In the genomic region with DNA sequence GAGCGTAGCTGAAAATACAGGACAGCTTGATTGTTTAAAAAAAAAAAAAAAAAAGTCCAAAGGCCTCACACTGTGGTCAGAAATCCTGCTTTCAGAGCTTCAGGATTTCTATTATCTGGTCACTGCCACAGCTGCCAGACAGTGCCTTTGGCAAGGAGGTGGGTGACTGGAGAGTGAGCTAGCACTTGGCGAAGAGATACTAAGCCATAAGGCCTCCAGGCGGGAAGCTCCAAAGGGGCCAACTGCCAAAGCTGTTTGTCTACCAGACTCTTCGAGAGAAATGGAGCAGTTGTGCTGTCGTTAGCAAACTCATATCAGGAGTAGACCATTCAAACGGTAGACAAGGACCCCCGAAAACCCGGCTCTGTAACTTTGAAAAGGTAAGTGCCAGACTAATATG, we compare ENCODE assay signal across 10 mouse cellular contexts. TPM values are rescaled to one million over a fixed set of nuclear protein-coding genes. Genes with fewer than 3 reads are reported as not detected.
DNase-seq lines count a peak whose midpoint lies in the region; ATAC-seq and TF ChIP-seq lines count a peak whose summit lies in the region.
"Had no signal": no experiment of that assay in that cellular context is flagged by ENCODE, and none has a peak within 500 bp of the region (broad histone marks: within the 10 kb centered on the region; RNA-seq: fewer than 3 reads in every experiment).

No protein-coding gene starts in this region.

- H3K27ac ChIP-seq in forebrain, postnatal 0 days (ENCODE audit: low read depth, low read length) = no peak overlapping the region
- no peak overlapping the region for H3K27ac ChIP-seq in forebrain, embryonic 13.5 days
- no peak overlapping the region for H3K27ac ChIP-seq in lung, embryonic 16.5 days (ENCODE audit: low read length)
- H3K27ac ChIP-seq: embryonic facial prominence, embryonic 15.5 days had no signal

- peak; percentile 71 for DNase-seq in forebrain, postnatal 0 days
- no peak for DNase-seq in lung, postnatal 25 days (ENCODE audit: low spot score)
- peak; percentile 86 for DNase-seq in cerebellum, adult 8-10 months
- DNase-seq in lung, postnatal 14 days = peak; percentile 33
- no peak for DNase-seq in B cell, adult 2 months
- DNase-seq in adrenal gland, postnatal 14 days = no peak
- DNase-seq: right cerebral cortex, postnatal 25 days had no signal

- no peak overlapping the region for H3K4me3 ChIP-seq in forebrain, postnatal 0 days (ENCODE audit: low read depth, low read length)
- H3K4me3 ChIP-seq in forebrain, embryonic 13.5 days = no peak overlapping the region
- H3K4me3 ChIP-seq in lung, embryonic 16.5 days (ENCODE audit: low read length) = no peak overlapping the region
- H3K4me3 ChIP-seq: embryonic facial prominence, embryonic 15.5 days had no signal

- no peak for ATAC-seq in forebrain, postnatal 0 days
- no peak for ATAC-seq in forebrain, embryonic 13.5 days
- no peak for ATAC-seq in lung, embryonic 16.5 days (ENCODE audit: low read depth)

- H3K36me3 ChIP-seq in forebrain, postnatal 0 days (ENCODE audit: insufficient read depth) = no peaks in the 10 kb centered on the region
- H3K36me3 ChIP-seq in forebrain, embryonic 13.5 days (ENCODE audit: poor library complexity, severe bottlenecking) = no peaks in the 10 kb centered on the region
- no peaks in the 10 kb centered on the region for H3K36me3 ChIP-seq in lung, embryonic 16.5 days (ENCODE audit: control insufficient read depth, insufficient read depth, low read length)
- H3K36me3 ChIP-seq: embryonic facial prominence, embryonic 15.5 days had no signal

- WGBS in forebrain, postnatal 0 days = 51% methylated on average over 8 of the region's 8 CpGs
- WGBS in forebrain, embryonic 13.5 days = 72% methylated on average over 8 of the region's 8 CpGs
- WGBS in lung, embryonic 16.5 days = 58% methylated on average over 8 of the region's 8 CpGs

- peaks cover 10% of the 10 kb centered on the region; the same call in 1 of the 2 replicates for H3K4me1 ChIP-seq in forebrain, postnatal 0 days (ENCODE audit: insufficient read depth)
- H3K4me1 ChIP-seq in forebrain, embryonic 13.5 days = peaks cover 22% of the 10 kb centered on the region
- H3K4me1 ChIP-seq in lung, embryonic 16.5 days (replicated peaks; ENCODE audit: control insufficient read depth, insufficient read depth, low read length) = peaks cover 27% of the 10 kb centered on the region

- no peak overlapping the region; the same call in 1 of the 2 replicates for H3K4me2 ChIP-seq in forebrain, postnatal 0 days (ENCODE audit: low read depth)
- H3K4me2 ChIP-seq in forebrain, embryonic 13.5 days = no peak overlapping the region
- H3K4me2 ChIP-seq in lung, embryonic 16.5 days (ENCODE audit: low read depth, low read length) = peak overlapping the region; percentile 12; the same call in 1 of the 2 replicates
- H3K4me2 ChIP-seq: embryonic facial prominence, embryonic 15.5 days had no signal

- no peaks in the 10 kb centered on the region for H3K9me3 ChIP-seq in forebrain, postnatal 0 days (ENCODE audit: low read length)
- H3K9me3 ChIP-seq in forebrain, embryonic 13.5 days (replicated peaks) = no peaks in the 10 kb centered on the region
- H3K9me3 ChIP-seq in lung, embryonic 16.5 days (ENCODE audit: control insufficient read depth, low read length) = no peaks in the 10 kb centered on the region
- H3K9me3 ChIP-seq: embryonic facial prominence, embryonic 15.5 days had no signal

- no peaks in the 10 kb centered on the region for H3K27me3 ChIP-seq in forebrain, postnatal 0 days (ENCODE audit: insufficient read depth, low read length)
- H3K27me3 ChIP-seq in forebrain, embryonic 13.5 days = no peaks in the 10 kb centered on the region
- H3K27me3 ChIP-seq in lung, embryonic 16.5 days (ENCODE audit: control insufficient read depth, insufficient read depth, low read depth, low read length) = no peaks in the 10 kb centered on the region
- H3K27me3 ChIP-seq: embryonic facial prominence, embryonic 15.5 days had no signal

- no peak overlapping the region for H3K9ac ChIP-seq in forebrain, postnatal 0 days
- H3K9ac ChIP-seq in forebrain, embryonic 13.5 days = no peak overlapping the region
- no peak overlapping the region for H3K9ac ChIP-seq in lung, embryonic 16.5 days (ENCODE audit: low read length)
- H3K9ac ChIP-seq: embryonic facial prominence, embryonic 15.5 days had no signal

- no peak for TF ChIP-seq CTCF in forebrain, postnatal 0 days (IDR thresholded peaks at IDR 0.05; ENCODE audit: low read depth)

RNA-seq across cellular contexts. Expression of gene Ankrd44, which starts 3.5 kb away (rescaled TPM):
- 47.2 and 88.1 TPM in 2 replicates for total RNA-seq in forebrain, postnatal 0 days (2014; rRNA removed)
- polyA plus RNA-seq in forebrain, postnatal 0 days (2015; fragmentation: Nextera tagmentation; extraction: Ambion mirVana) = 7.2 and 12.8 TPM in 2 replicates
- polyA plus RNA-seq in forebrain, embryonic 13.5 days (2015; fragmentation: Nextera tagmentation; extraction: Ambion mirVana) = 15.7 and 16.6 TPM in 2 replicates
- polyA plus RNA-seq in lung, embryonic 16.5 days (2015; fragmentation: Nextera tagmentation; extraction: Ambion mirVana) = 19.5 and 25.6 TPM in 2 replicates
- total RNA-seq in adrenal gland, postnatal 14 days (2021) = 20.5 and 36.5 TPM in 2 replicates

Comparison
In these comparisons a context has a peak if more than half of its experiments do, and no peak if none do; other contexts are left out.
1. DNase-seq: peak in forebrain, postnatal 0 days (single experiment), cerebellum, adult 8-10 months (single experiment) and lung, postnatal 14 days (single experiment); none in lung, postnatal 25 days (single experiment), B cell, adult 2 months (0 of 2) and adrenal gland, postnatal 14 days (single experiment).